Comparison of ENCODE assay signal across 8 mouse cellular contexts in the genomic region with DNA sequence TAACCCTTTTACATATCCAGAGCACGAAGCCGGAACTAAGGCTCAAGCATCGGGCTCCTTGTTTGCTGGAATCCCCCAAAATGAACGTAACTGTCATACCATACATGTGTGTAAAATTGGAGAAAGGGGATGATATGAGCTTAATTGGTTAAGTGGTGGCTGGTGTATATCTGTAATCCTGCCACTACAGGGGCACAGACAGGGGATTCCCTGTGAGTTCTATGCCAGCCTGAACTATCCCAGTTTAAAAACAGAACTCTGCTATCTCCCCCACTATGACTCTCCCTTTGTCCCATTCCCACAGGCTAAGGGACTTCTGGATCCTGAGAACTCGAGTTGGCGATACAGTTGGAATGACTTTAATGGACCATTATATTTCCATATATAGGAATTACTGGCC.
A peak's percentile ranks its signal among the peaks of the same experiment; 100 is the strongest.
DNase-seq lines count a peak whose midpoint lies in the region; ATAC-seq and TF ChIP-seq lines count a peak whose summit lies in the region.

No protein-coding gene starts in this region.

- ATAC-seq in lung, embryonic 15.5 days (ENCODE audit: borderline replicate concordance, extremely low read depth, low FRiP score, low TSS enrichment): peak; percentile 27; the same call in 1 of the 2 replicates
- ATAC-seq in erythroblast, adult 5-6 weeks (replicated peaks; ENCODE audit: low FRiP score, poor library complexity, severe bottlenecking): peak; percentile 43; the same call in 1 of the 2 replicates
- no peak for ATAC-seq in intestine, postnatal 0 days
- peak; percentile 61 for ATAC-seq in neural tube, embryonic 13.5 days (ENCODE audit: low read depth)
- ATAC-seq in CD4-positive, CD25-positive, alpha-beta regulatory T cell, adult 4 months: no peak

- no peaks in the 10 kb centered on the region for H3K36me3 ChIP-seq in lung, embryonic 15.5 days
- no peaks in the 10 kb centered on the region for H3K36me3 ChIP-seq in intestine, postnatal 0 days (ENCODE audit: control insufficient read depth, insufficient read depth)
- H3K36me3 ChIP-seq in neural tube, embryonic 13.5 days: no peaks in the 10 kb centered on the region

- no peak for DNase-seq in lung, postnatal 14 days
- DNase-seq in adrenal gland, postnatal 14 days: no peak
- no peak for DNase-seq in thymus, postnatal 4 days

- no peaks in the 10 kb centered on the region for H3K9me3 ChIP-seq in lung, embryonic 15.5 days
- H3K9me3 ChIP-seq in intestine, postnatal 0 days (ENCODE audit: control insufficient read depth): no peaks in the 10 kb centered on the region
- H3K9me3 ChIP-seq in neural tube, embryonic 13.5 days: no peaks in the 10 kb centered on the region

- peak overlapping the region; percentile 53 for H3K4me2 ChIP-seq in lung, embryonic 15.5 days
- H3K4me2 ChIP-seq in intestine, postnatal 0 days (replicated peaks; ENCODE audit: low read depth): peak overlapping the region; percentile 56
- H3K4me2 ChIP-seq in neural tube, embryonic 13.5 days: peak overlapping the region; percentile 47

- peaks cover 3% of the 10 kb centered on the region; the same call in 1 of the 2 replicates for H3K27me3 ChIP-seq in lung, embryonic 15.5 days
- no peaks in the 10 kb centered on the region for H3K27me3 ChIP-seq in intestine, postnatal 0 days (replicated peaks; ENCODE audit: control insufficient read depth, insufficient read depth, low read length)
- H3K27me3 ChIP-seq in neural tube, embryonic 13.5 days: no peaks in the 10 kb centered on the region; the same call in 1 of the 2 replicates

- H3K4me1 ChIP-seq in lung, embryonic 15.5 days: no peaks in the 10 kb centered on the region
- no peaks in the 10 kb centered on the region for H3K4me1 ChIP-seq in intestine, postnatal 0 days (replicated peaks; ENCODE audit: control insufficient read depth, insufficient read depth, low read length)
- no peaks in the 10 kb centered on the region for H3K4me1 ChIP-seq in neural tube, embryonic 13.5 days (replicated peaks)

- no peak for TF ChIP-seq CTCF in intestine, postnatal 0 days (IDR thresholded peaks at IDR 0.05; ENCODE audit: low read depth)

- no peak overlapping the region for H3K9ac ChIP-seq in lung, embryonic 15.5 days
- H3K9ac ChIP-seq in intestine, postnatal 0 days (ENCODE audit: low read depth, low read length): no peak overlapping the region
- peak overlapping the region; percentile 57 for H3K9ac ChIP-seq in neural tube, embryonic 13.5 days

- WGBS in lung, embryonic 15.5 days: 33% methylated on average over 6 of the region's 6 CpGs
- WGBS in intestine, postnatal 0 days: 39% methylated on average over 6 of the region's 6 CpGs
- WGBS in neural tube, embryonic 13.5 days: 37% methylated on average over 6 of the region's 6 CpGs

- H3K27ac ChIP-seq in lung, embryonic 15.5 days: no peak overlapping the region
- no peak overlapping the region for H3K27ac ChIP-seq in intestine, postnatal 0 days (ENCODE audit: low read depth, low read length)
- peak overlapping the region; percentile 75 for H3K27ac ChIP-seq in neural tube, embryonic 13.5 days (replicated peaks)

- peak overlapping the region; percentile 36 for H3K4me3 ChIP-seq in lung, embryonic 15.5 days
- H3K4me3 ChIP-seq in intestine, postnatal 0 days (ENCODE audit: low read depth, low read length): peak overlapping the region; percentile 26
- peak overlapping the region; percentile 28 for H3K4me3 ChIP-seq in neural tube, embryonic 13.5 days

Comparison
In these comparisons a context has a peak if more than half of its experiments do, and no peak if none do; other contexts are left out.
1. ATAC-seq: peak in lung, embryonic 15.5 days (single experiment), erythroblast, adult 5-6 weeks (single experiment) and neural tube, embryonic 13.5 days (single experiment); none in intestine, postnatal 0 days (single experiment) and CD4-positive, CD25-positive, alpha-beta regulatory T cell, adult 4 months (single experiment).
2. Peak in every context shown above with its lines, with median percentiles within 50 percentile points of each other: H3K4me2 ChIP-seq and H3K4me3 ChIP-seq.